Mouse (Mus musculus) lung, adult 18-20 months (tissue): ENCODE data around the gene 5730409E04Rik.

ENCODE experiments used
- DNase-seq, 2 experiments: peaks; one replicate each; pipeline ENCODE4 v3.0.0; 2022; ENCODE audit warnings: mixed read lengths in 2 of 2

Gene 5730409E04Rik

DNA sequence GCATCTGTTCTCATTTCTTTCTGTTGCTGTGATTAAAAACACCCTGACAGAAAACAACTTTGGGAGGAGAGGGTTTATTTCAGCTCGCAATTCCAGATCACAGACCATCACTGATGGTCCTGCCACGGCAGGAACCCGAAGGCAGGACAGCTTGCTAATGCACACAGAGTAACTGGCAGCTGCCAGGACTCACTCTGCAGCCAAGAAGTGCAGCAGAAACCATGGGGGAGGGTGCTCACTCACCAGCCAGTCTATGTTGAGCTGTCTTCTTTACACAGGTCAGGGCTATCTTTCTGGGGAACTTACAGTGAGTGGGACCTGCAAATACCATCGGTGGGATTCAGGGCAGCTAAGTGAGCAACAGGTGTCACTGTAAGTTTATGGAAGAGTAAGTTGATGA lies 27.8 kb downstream of the 5730409E04Rik start:
- no peak for DNase-seq

DNA sequence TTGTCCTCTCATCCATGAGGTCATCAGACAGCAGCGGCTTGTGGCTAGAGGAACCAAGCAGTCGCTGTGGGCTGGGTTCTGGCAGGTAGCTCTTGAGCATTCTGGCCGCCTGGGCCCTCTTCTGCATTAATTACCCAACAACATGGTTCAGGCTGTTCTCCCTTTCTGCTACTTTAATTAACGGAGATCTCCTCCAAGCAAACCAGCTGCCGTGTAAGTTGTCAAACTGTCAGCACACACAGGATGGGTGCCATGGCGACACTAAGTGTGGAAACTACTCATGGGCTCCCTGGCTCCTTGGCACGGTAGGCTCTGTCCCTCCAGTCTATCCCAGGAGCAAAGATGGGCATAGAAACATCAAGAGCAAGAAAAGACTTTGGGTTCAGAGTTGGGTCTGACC lies 29.7 kb downstream of the 5730409E04Rik start:
- no peak for DNase-seq

DNA sequence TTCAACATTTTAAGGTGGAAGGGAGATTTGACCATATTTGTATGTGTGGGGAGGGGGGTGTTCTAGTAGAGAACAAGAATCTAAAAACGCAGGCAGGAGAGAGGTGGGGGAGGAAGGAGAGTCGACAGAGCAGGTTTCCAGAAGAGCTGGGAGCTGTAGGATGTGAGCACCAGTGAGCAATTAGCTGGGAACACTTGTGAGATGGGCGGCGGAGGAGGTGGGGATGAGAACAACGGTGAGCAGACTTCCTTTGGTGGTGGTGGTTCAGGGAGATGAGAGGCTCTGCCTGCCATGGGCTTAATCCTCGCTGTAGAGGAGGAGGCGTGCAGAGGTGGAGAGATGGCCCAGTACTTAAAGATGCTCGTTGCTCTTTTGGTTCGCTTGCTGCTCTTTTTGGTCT lies 32.3 kb downstream of the 5730409E04Rik start:
- no peak for DNase-seq

DNA sequence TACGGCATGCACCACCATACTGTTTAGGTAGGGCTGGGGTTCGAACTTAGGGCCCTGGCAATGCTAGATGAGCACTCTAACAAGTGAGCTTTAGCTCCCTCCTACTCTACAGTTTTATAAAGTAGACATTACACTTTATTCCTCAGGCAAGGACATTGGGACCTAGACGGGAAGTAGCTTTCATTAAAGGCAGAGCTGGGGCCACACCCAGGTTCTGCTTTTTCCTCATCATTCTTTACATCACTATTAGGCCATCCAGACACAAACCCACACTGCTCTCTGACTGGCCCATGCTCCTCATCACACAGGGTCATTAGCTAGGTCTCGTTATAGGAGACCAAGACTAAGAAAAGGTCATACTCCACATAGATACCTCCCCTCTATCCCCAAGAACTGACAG lies 34.2 kb downstream of the 5730409E04Rik start:
- no peak for DNase-seq

DNA sequence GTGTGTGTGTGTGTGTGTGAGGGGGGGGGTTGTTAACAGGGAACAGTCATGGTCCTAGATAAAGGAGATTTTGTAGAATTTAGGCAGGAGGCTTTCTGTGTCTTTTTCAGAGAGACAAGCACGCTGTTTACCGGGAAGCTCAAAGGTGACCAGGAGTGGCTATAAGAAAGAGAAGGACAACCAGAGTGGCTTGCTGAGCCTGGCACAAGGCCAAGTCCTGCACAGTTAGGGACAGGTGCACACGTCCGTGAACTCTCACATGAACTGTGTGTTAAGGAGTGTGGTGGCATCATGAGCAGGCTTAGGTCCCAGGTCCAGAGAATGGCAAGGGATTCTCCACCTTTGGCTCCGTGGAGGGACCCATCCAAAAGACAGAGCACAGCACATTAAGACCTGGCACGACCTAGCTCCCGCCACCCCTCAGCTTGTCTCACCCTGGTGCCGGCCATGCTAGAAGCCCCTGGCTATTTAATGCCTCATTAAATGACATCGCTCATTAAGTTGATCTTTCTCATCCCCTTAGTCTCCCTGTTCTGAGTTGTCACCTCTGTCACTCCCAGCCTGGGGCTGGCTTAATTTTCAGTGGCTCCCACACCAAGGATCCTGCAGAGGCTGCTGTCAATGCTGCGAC lies 34.8 kb downstream of the 5730409E04Rik start:
- no peak for DNase-seq

DNA sequence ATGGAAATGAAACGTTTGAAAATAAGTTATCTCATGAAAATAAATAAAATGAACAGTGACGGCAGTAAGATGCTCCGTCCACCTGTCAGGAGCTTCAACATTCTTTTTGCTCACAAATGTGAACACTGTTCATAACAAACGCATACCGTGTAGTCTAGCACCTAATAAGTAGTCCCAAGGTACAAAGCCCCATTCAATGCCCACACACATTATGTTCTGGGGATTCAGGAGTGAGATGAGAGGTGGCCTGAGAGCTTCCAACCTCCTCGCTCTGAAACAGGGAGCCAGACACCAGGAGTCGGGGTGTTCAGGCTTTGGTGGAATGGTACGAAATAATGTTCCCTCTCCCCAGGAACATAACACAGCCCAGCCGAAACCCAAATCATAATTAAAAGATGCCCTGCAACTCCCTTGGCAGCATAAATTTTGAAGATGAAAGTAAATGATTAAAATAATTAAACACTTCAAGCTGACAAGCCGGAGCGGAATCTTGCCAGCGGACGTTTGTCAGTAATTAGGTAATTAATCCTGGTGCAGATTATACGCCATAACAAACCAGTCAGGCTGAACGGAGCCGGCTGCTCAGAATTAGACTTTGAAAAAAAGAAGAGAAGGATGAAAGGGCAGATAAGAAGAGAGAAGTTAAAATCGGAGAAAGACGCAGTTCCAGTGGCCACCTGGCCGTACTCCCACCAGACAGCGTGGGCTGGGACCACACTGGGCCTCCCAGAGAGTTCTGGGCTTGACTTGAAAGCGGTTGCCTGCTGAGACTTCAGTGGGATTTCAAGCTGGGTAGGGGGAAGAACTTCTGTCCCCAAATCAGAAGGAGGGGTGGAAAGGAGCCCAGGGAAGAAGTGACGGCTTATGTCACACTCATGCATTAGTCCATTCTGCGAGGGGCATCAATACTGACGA lies 38.6 kb downstream of the 5730409E04Rik start:
- no peak for DNase-seq

DNA sequence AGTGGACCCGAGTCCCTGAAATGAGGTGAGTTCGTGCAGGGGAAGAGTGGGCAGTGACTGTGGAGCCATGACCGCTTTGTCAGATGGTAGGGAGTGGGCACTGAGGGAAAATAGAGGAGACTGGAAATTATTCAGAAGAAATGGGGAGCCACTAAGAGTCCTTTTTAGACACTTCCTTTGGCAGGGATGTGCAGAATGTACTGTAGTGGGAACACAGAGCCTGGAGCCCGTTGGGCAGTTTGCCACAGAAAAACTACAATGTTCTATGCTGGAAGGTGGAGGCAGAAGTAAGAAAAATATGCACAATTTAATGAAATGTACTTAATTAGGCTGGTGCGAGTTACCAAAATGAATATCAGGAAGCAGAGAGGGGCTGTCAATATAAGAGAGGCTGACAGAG lies 43.5 kb downstream of the 5730409E04Rik start:
- no peak for DNase-seq

DNA sequence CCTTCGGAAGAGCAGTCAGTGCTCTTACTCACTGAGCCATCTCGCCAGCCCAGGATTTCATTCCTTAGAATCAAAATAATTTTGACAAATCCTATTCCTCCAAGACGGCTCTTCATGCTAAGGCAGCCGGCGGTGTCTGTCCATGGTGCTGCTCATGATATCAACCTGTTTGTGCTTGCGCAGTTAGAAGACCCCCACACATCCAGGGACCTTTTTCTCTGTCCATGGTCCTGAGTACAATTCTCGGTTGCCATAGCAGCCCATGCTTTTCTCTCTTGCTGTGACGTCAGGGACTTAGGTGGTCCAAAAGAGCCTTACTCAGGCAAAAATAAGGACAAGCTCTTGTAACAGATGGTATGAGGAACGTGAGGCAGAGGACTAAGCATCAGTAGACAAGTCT lies 45.7 kb downstream of the 5730409E04Rik start:
- DNase-seq = no peak

DNA sequence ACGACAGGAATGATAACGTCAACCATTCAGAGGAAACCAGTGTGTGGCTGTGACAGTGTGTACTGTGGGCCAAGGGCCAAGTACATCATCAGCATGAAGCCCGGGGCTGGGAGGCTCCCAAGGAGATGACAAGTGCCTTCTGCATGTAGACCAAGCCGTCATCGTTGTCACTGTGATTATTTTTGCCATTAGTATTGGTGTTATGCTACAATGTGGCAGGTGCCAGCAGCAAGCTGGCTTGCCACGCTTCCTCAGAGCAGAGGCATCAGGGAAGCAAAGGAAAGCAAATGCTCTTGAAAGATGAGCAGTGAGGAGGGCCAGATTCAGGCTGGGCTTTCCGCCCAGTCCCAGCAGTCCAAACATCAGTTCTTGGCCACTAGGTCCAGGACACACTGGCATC lies 51.6 kb downstream of the 5730409E04Rik start:
- DNase-seq = no peak
